Mouse (Mus musculus): Measurements from ENCODE around the gene Ap1ar.

- TF ChIP-seq CTCF (IDR thresholded peaks at IDR 0.05; ENCODE audit: low read depth, low read length) (no peak), POLR2AphosphoS5 (IDR thresholded peaks at IDR 0.05; ENCODE audit: insufficient replicate concordance, low read depth, low read length) (no peak)
Observed at GRCm38 (mm10) chr3:127758806-127759205, 78.5 kb downstream of the Ap1ar start.
